Mouse (Mus musculus): Measurements from ENCODE around the gene Rhcg. TPM values are rescaled to one million over a fixed set of nuclear protein-coding genes. Genes with fewer than 3 reads are reported as not detected.

Rhcg gene
- polyA plus RNA-seq, 1 experiment = 1.2 TPM

GRCm38 (mm10) chr7:79577096-79577874 lies 40.2 kb downstream of the Rhcg start:
- Histone ChIP-seq H3K4me1 (replicated peaks; ENCODE audit: control insufficient read depth, insufficient read depth, low read length) (peaks cover 9% of the 10 kb centered on the region), H3K27ac (ENCODE audit: control insufficient read depth, insufficient read depth, low read length) (no peak overlapping the region), H3K4me3 (ENCODE audit: control insufficient read depth, insufficient read depth, low read length) (no peak overlapping the region), H3K27me3 (ENCODE audit: control insufficient read depth, insufficient read depth, low read length) (no peaks in the 10 kb centered on the region), H3K36me3 (ENCODE audit: control insufficient read depth, insufficient read depth, low read length) (no peaks in the 10 kb centered on the region)
- no peak for DNase-seq
- 76% methylated on average over 12 of the region's 12 CpGs for WGBS
- TF ChIP-seq CTCF (IDR thresholded peaks at IDR 0.05; ENCODE audit: borderline replicate concordance, control insufficient read depth, extremely low read depth, insufficient read depth, low read length, poor library complexity) (no peak), POLR2A (IDR thresholded peaks at IDR 0.05; ENCODE audit: control insufficient read depth, extremely low read depth, insufficient read depth, low read length, poor library complexity) (no peak)

GRCm38 (mm10) chr7:79576659-79577058 lies 40.8 kb downstream of the Rhcg start:
- peaks cover 9% of the 10 kb centered on the region for H3K4me1 ChIP-seq (replicated peaks; ENCODE audit: control insufficient read depth, insufficient read depth, low read length)
- no peak overlapping the region for H3K4me3 ChIP-seq (ENCODE audit: control insufficient read depth, insufficient read depth, low read length)
- no peak overlapping the region for H3K27ac ChIP-seq (ENCODE audit: control insufficient read depth, insufficient read depth, low read length)
- TF ChIP-seq CTCF (IDR thresholded peaks at IDR 0.05; ENCODE audit: borderline replicate concordance, control insufficient read depth, extremely low read depth, insufficient read depth, low read length, poor library complexity) = peak; percentile 28; the same call in 1 of the 2 replicates
- TF ChIP-seq POLR2A (IDR thresholded peaks at IDR 0.05; ENCODE audit: control insufficient read depth, extremely low read depth, insufficient read depth, low read length, poor library complexity) = no peak
- H3K27me3 ChIP-seq (ENCODE audit: control insufficient read depth, insufficient read depth, low read length) = no peaks in the 10 kb centered on the region
- 17% methylated on average over 5 of the region's 5 CpGs for WGBS
- no peaks in the 10 kb centered on the region for H3K36me3 ChIP-seq (ENCODE audit: control insufficient read depth, insufficient read depth, low read length)
- DNase-seq = peak; percentile 38

GRCm38 (mm10) chr7:79572191-79572818 lies 45.2 kb downstream of the Rhcg start:
- Histone ChIP-seq H3K27me3 (ENCODE audit: control insufficient read depth, insufficient read depth, low read length) (no peaks in the 10 kb centered on the region), H3K4me1 (replicated peaks; ENCODE audit: control insufficient read depth, insufficient read depth, low read length) (no peaks in the 10 kb centered on the region; the same call in 1 of the 2 replicates), H3K36me3 (ENCODE audit: control insufficient read depth, insufficient read depth, low read length) (no peaks in the 10 kb centered on the region), H3K4me3 (ENCODE audit: control insufficient read depth, insufficient read depth, low read length) (no peak overlapping the region), H3K27ac (ENCODE audit: control insufficient read depth, insufficient read depth, low read length) (no peak overlapping the region)
- no peak for DNase-seq
- TF ChIP-seq CTCF (IDR thresholded peaks at IDR 0.05; ENCODE audit: borderline replicate concordance, control insufficient read depth, extremely low read depth, insufficient read depth, low read length, poor library complexity) (no peak), POLR2A (IDR thresholded peaks at IDR 0.05; ENCODE audit: control insufficient read depth, extremely low read depth, insufficient read depth, low read length, poor library complexity) (no peak)
- 74% methylated on average over 19 of the region's 19 CpGs for WGBS

GRCm38 (mm10) chr7:79568937-79569535 lies 48.4 kb downstream of the Rhcg start:
- Histone ChIP-seq H3K36me3 (ENCODE audit: control insufficient read depth, insufficient read depth, low read length) (no peaks in the 10 kb centered on the region), H3K27ac (ENCODE audit: control insufficient read depth, insufficient read depth, low read length) (no peak overlapping the region), H3K27me3 (ENCODE audit: control insufficient read depth, insufficient read depth, low read length) (no peaks in the 10 kb centered on the region), H3K4me1 (replicated peaks; ENCODE audit: control insufficient read depth, insufficient read depth, low read length) (no peaks in the 10 kb centered on the region; the same call in 1 of the 2 replicates), H3K4me3 (ENCODE audit: control insufficient read depth, insufficient read depth, low read length) (no peak overlapping the region)
- WGBS = 51% methylated on average over 4 of the region's 4 CpGs
- no peak for DNase-seq
- TF ChIP-seq CTCF (IDR thresholded peaks at IDR 0.05; ENCODE audit: borderline replicate concordance, control insufficient read depth, extremely low read depth, insufficient read depth, low read length, poor library complexity) (no peak), POLR2A (IDR thresholded peaks at IDR 0.05; ENCODE audit: control insufficient read depth, extremely low read depth, insufficient read depth, low read length, poor library complexity) (no peak)

GRCm38 (mm10) chr7:79568212-79568611 lies 49.2 kb downstream of the Rhcg start:
- Histone ChIP-seq H3K27me3 (ENCODE audit: control insufficient read depth, insufficient read depth, low read length) (no peaks in the 10 kb centered on the region), H3K27ac (ENCODE audit: control insufficient read depth, insufficient read depth, low read length) (no peak overlapping the region), H3K36me3 (ENCODE audit: control insufficient read depth, insufficient read depth, low read length) (no peaks in the 10 kb centered on the region), H3K4me3 (ENCODE audit: control insufficient read depth, insufficient read depth, low read length) (no peak overlapping the region), H3K4me1 (replicated peaks; ENCODE audit: control insufficient read depth, insufficient read depth, low read length) (no peaks in the 10 kb centered on the region)
- whole genome bisulfite sequencing = 86% methylated on average over 6 of the region's 6 CpGs
- DNase-seq = no peak
- TF ChIP-seq POLR2A (IDR thresholded peaks at IDR 0.05; ENCODE audit: control insufficient read depth, extremely low read depth, insufficient read depth, low read length, poor library complexity) (no peak), CTCF (IDR thresholded peaks at IDR 0.05; ENCODE audit: borderline replicate concordance, control insufficient read depth, extremely low read depth, insufficient read depth, low read length, poor library complexity) (no peak)

- no peaks in the 10 kb centered on the region for H3K27me3 ChIP-seq (ENCODE audit: control insufficient read depth, insufficient read depth, low read length)
- no peaks in the 10 kb centered on the region for H3K4me1 ChIP-seq (replicated peaks; ENCODE audit: control insufficient read depth, insufficient read depth, low read length)
- TF ChIP-seq POLR2A (IDR thresholded peaks at IDR 0.05; ENCODE audit: control insufficient read depth, extremely low read depth, insufficient read depth, low read length, poor library complexity) (no peak), CTCF (IDR thresholded peaks at IDR 0.05; ENCODE audit: borderline replicate concordance, control insufficient read depth, extremely low read depth, insufficient read depth, low read length, poor library complexity) (no peak)
- no peak overlapping the region for H3K4me3 ChIP-seq (ENCODE audit: control insufficient read depth, insufficient read depth, low read length)
- WGBS = 28% methylated on average over 13 of the region's 13 CpGs
- DNase-seq = peak; percentile 30
- no peak overlapping the region for H3K27ac ChIP-seq (ENCODE audit: control insufficient read depth, insufficient read depth, low read length)
- no peaks in the 10 kb centered on the region for H3K36me3 ChIP-seq (ENCODE audit: control insufficient read depth, insufficient read depth, low read length)
Measured at GRCm38 (mm10) chr7:79563675-79564074, 53.8 kb downstream of the Rhcg start.

Data from thymus, adult 2 months (tissue).